ENCODE assay signal across 8 mouse cellular contexts in genomic region chr3:133309359-133309758, GRCm38 (mm10). TPM values are rescaled to one million over a fixed set of nuclear protein-coding genes. Genes with fewer than 3 reads are reported as not detected.
DNase-seq lines count a peak whose midpoint lies in the region; ATAC-seq lines count a peak whose summit lies in the region.

No protein-coding gene starts in this region.

- no peak overlapping the region for H3K9ac ChIP-seq in forebrain, embryonic 13.5 days
- H3K9ac ChIP-seq in forebrain, embryonic 14.5 days (ENCODE audit: low read length) = no peak overlapping the region
- no peak overlapping the region for H3K9ac ChIP-seq in neural tube, embryonic 12.5 days

- no peaks in the 10 kb centered on the region; the same call in 1 of the 2 replicates for H3K9me3 ChIP-seq in forebrain, embryonic 13.5 days (replicated peaks)
- H3K9me3 ChIP-seq in forebrain, embryonic 14.5 days (replicated peaks; ENCODE audit: control insufficient read depth, low read length) = no peaks in the 10 kb centered on the region
- H3K9me3 ChIP-seq in neural tube, embryonic 12.5 days = no peaks in the 10 kb centered on the region
- H3K9me3 ChIP-seq in limb, embryonic 10.5 days (replicated peaks) = no peaks in the 10 kb centered on the region

- peaks cover 8% of the 10 kb centered on the region; the same call in 1 of the 2 replicates for H3K4me1 ChIP-seq in forebrain, embryonic 13.5 days
- peaks cover 2% of the 10 kb centered on the region; the same call in 1 of the 2 replicates for H3K4me1 ChIP-seq in forebrain, embryonic 14.5 days (ENCODE audit: control insufficient read depth, insufficient read depth, low read length)
- 0 out of 2 replicates have a peak, but pooled peaks cover 4% of the 10 kb centered on the region for H3K4me1 ChIP-seq in neural tube, embryonic 12.5 days
- peaks cover 8% of the 10 kb centered on the region; the same call in 1 of the 2 replicates for H3K4me1 ChIP-seq in limb, embryonic 10.5 days

- ATAC-seq in forebrain, embryonic 13.5 days = no peak
- no peak for ATAC-seq in forebrain, embryonic 14.5 days
- no peak; the same call in 1 of the 2 replicates for ATAC-seq in neural tube, embryonic 12.5 days (ENCODE audit: low FRiP score, low read depth)

- H3K27me3 ChIP-seq in forebrain, embryonic 13.5 days = no peaks in the 10 kb centered on the region
- no peaks in the 10 kb centered on the region for H3K27me3 ChIP-seq in forebrain, embryonic 14.5 days (replicated peaks; ENCODE audit: control insufficient read depth, insufficient read depth, low read length)
- H3K27me3 ChIP-seq in neural tube, embryonic 12.5 days (replicated peaks) = no peaks in the 10 kb centered on the region
- no peaks in the 10 kb centered on the region for H3K27me3 ChIP-seq in limb, embryonic 10.5 days (ENCODE audit: low read depth, poor library complexity, severe bottlenecking)

- no peak overlapping the region for H3K27ac ChIP-seq in forebrain, embryonic 13.5 days
- no peak overlapping the region for H3K27ac ChIP-seq in forebrain, embryonic 14.5 days (ENCODE audit: low read depth, low read length)
- H3K27ac ChIP-seq in neural tube, embryonic 12.5 days = no peak overlapping the region
- H3K27ac ChIP-seq in limb, embryonic 10.5 days = no peak overlapping the region

- H3K36me3 ChIP-seq in forebrain, embryonic 13.5 days (ENCODE audit: poor library complexity, severe bottlenecking) = no peaks in the 10 kb centered on the region
- H3K36me3 ChIP-seq in forebrain, embryonic 14.5 days (ENCODE audit: control insufficient read depth, insufficient read depth, low read length) = no peaks in the 10 kb centered on the region
- no peaks in the 10 kb centered on the region for H3K36me3 ChIP-seq in neural tube, embryonic 12.5 days
- 0 out of 2 replicates have a peak, but pooled peaks cover 6% of the 10 kb centered on the region for H3K36me3 ChIP-seq in limb, embryonic 10.5 days

- DNase-seq in forebrain, embryonic 14.5 days (ENCODE audit: low spot score) = no peak
- DNase-seq in neural tube, embryonic 10.5 days (ENCODE audit: extremely low spot score, low spot score) = no peak
- no peak for DNase-seq in limb, embryonic 10.5 days (ENCODE audit: low spot score)
- DNase-seq in embryo, embryonic 9.5 days (ENCODE audit: extremely low spot score) = no peak
- DNase-seq in thymus, postnatal 36 days = no peak
- no peak for DNase-seq in adrenal gland, adult 18-20 months (ENCODE audit: low spot score in 2 of 2)

- no peak overlapping the region for H3K4me2 ChIP-seq in forebrain, embryonic 13.5 days
- no peak overlapping the region for H3K4me2 ChIP-seq in forebrain, embryonic 14.5 days (ENCODE audit: low read length)
- peak overlapping the region; percentile 62; the same call in 1 of the 2 replicates for H3K4me2 ChIP-seq in neural tube, embryonic 12.5 days (replicated peaks)

- H3K4me3 ChIP-seq in forebrain, embryonic 13.5 days = peak overlapping the region; percentile 74; the same call in 1 of the 2 replicates
- no peak overlapping the region for H3K4me3 ChIP-seq in forebrain, embryonic 14.5 days (ENCODE audit: low read depth, low read length)
- H3K4me3 ChIP-seq in neural tube, embryonic 12.5 days = no peak overlapping the region
- H3K4me3 ChIP-seq in limb, embryonic 10.5 days = peak overlapping the region; percentile 83; the same call in 1 of the 2 replicates

- 94% methylated on average over 7 of the region's 7 CpGs for WGBS in forebrain, embryonic 13.5 days
- 94% methylated on average over 7 of the region's 7 CpGs for WGBS in forebrain, embryonic 14.5 days
- 93% methylated on average over 7 of the region's 7 CpGs for WGBS in neural tube, embryonic 12.5 days
- 91% methylated on average over 7 of the region's 7 CpGs for WGBS in limb, embryonic 10.5 days

RNA-seq across cellular contexts. Expression of gene Ppa2, which starts 0.6 kb away (rescaled TPM):
- polyA plus RNA-seq in forebrain, embryonic 13.5 days (2015; fragmentation: Nextera tagmentation; extraction: Ambion mirVana) = 79.3 and 85.9 TPM in 2 replicates
- polyA plus RNA-seq in forebrain, embryonic 14.5 days (2014; fragmentation: Nextera tagmentation; extraction: Ambion mirVana) = 75.5 and 79.9 TPM in 2 replicates
- 78.2 and 79.1 TPM in 2 replicates for polyA plus RNA-seq in neural tube, embryonic 12.5 days (2016; fragmentation: Nextera tagmentation; extraction: Ambion mirVana)
- 81.7 and 95.4 TPM in 2 replicates for polyA plus RNA-seq in limb, embryonic 10.5 days (2016; fragmentation: Nextera tagmentation; extraction: Ambion mirVana)
- 10 to 100 TPM; 54.6 to 68.5 TPM for total RNA-seq in adrenal gland, adult 18-20 months (2021)

Comparison
In these comparisons a context has a peak if more than half of its experiments do, and no peak if none do; other contexts are left out.
1. H3K4me3 ChIP-seq: peak in forebrain, embryonic 13.5 days (single experiment) and limb, embryonic 10.5 days (single experiment); none in forebrain, embryonic 14.5 days (single experiment) and neural tube, embryonic 12.5 days (single experiment).